Mouse (Mus musculus): Measurements from ENCODE around the gene Brinp2. TPM values are rescaled to one million over a fixed set of nuclear protein-coding genes. Genes with fewer than 3 reads are reported as not detected.

The Brinp2 gene
- polyA plus RNA-seq, 1 experiment from 2014 or later, result 0.58 TPM

DNA sequence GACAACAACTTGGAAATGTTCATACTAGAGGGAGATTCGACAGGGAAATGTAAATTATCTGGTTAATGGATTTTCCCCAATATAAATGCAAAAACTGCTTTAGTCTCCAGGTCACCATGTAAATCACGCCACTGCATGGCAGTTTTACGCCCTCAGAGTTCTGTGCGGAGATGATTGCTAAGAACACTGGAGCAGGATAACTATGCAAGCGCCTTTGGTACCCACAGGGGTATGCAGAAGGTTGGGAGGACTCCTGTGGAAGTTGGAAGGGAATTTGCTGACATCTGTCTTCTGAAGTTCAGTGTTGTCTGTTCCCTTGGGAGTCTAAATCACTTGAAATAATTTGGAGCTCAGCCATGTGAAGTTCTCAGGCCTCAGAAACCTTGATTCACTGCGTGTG, 26.2 kb upstream of the Brinp2 start:
- Histone ChIP-seq H3K9ac (replicated peaks; ENCODE audit: low read length) (no peak overlapping the region), H3K27me3 (ENCODE audit: control insufficient read depth, insufficient read depth, low read length) (no peaks in the 10 kb centered on the region), H3K27ac (replicated peaks; ENCODE audit: low read depth, low read length) (no peak overlapping the region), H3K4me2 (ENCODE audit: low read depth, low read length) (no peak overlapping the region), H3K4me1 (ENCODE audit: control insufficient read depth, insufficient read depth, low read length) (no peaks in the 10 kb centered on the region), H3K4me3 (ENCODE audit: low read depth, low read length) (no peak overlapping the region), H3K36me3 (replicated peaks; ENCODE audit: control insufficient read depth, insufficient read depth, low read depth, low read length) (no peaks in the 10 kb centered on the region), H3K9me3 (replicated peaks; ENCODE audit: control insufficient read depth, low read length) (no peaks in the 10 kb centered on the region)
- ATAC-seq (replicated peaks; ENCODE audit: insufficient number of reproducible peaks, low FRiP score, low TSS enrichment, low read depth), result no peak
- no peak for DNase-seq (ENCODE audit: low spot score)
- 88% methylated on average over 6 of the region's 6 CpGs for WGBS

- Histone ChIP-seq H3K4me2 (ENCODE audit: low read depth, low read length) (no peak overlapping the region), H3K27ac (replicated peaks; ENCODE audit: low read depth, low read length) (no peak overlapping the region), H3K9ac (replicated peaks; ENCODE audit: low read length) (no peak overlapping the region), H3K36me3 (replicated peaks; ENCODE audit: control insufficient read depth, insufficient read depth, low read depth, low read length) (no peaks in the 10 kb centered on the region), H3K9me3 (replicated peaks; ENCODE audit: control insufficient read depth, low read length) (no peaks in the 10 kb centered on the region), H3K4me1 (ENCODE audit: control insufficient read depth, insufficient read depth, low read length) (no peaks in the 10 kb centered on the region), H3K27me3 (ENCODE audit: control insufficient read depth, insufficient read depth, low read length) (no peaks in the 10 kb centered on the region), H3K4me3 (ENCODE audit: low read depth, low read length) (no peak overlapping the region)
- DNase-seq (ENCODE audit: low spot score) (peak; percentile 28), ATAC-seq (replicated peaks; ENCODE audit: insufficient number of reproducible peaks, low FRiP score, low TSS enrichment, low read depth) (no peak)
- 52% methylated on average over 1 of the region's 1 CpGs for WGBS
Measured at GRCm38 (mm10) chr1:158364461-158364860, 8.3 kb upstream of the Brinp2 start.

- Histone ChIP-seq H3K9me3 (replicated peaks; ENCODE audit: control insufficient read depth, low read length) (no peaks in the 10 kb centered on the region), H3K4me1 (ENCODE audit: control insufficient read depth, insufficient read depth, low read length) (no peaks in the 10 kb centered on the region), H3K9ac (replicated peaks; ENCODE audit: low read length) (peak overlapping the region; percentile 81), H3K36me3 (replicated peaks; ENCODE audit: control insufficient read depth, insufficient read depth, low read depth, low read length) (no peaks in the 10 kb centered on the region), H3K27ac (replicated peaks; ENCODE audit: low read depth, low read length) (no peak overlapping the region; the same call in 1 of the 2 replicates), H3K4me2 (ENCODE audit: low read depth, low read length) (peak overlapping the region; percentile 76), H3K4me3 (ENCODE audit: low read depth, low read length) (peak overlapping the region; percentile 56), H3K27me3 (ENCODE audit: control insufficient read depth, insufficient read depth, low read length) (no peaks in the 10 kb centered on the region; the same call in 1 of the 2 replicates)
- DNase-seq (ENCODE audit: low spot score) (peak; percentile 57), ATAC-seq (replicated peaks; ENCODE audit: insufficient number of reproducible peaks, low FRiP score, low TSS enrichment, low read depth) (peak; percentile 88)
- under 1% methylated on average over 36 of the region's 37 CpGs for WGBS
Measured at GRCm38 (mm10) chr1:158362292-158363101, 6.4 kb upstream of the Brinp2 start.

GRCm38 (mm10) chr1:158361964-158362291, 5.8 kb upstream of the Brinp2 start, which contains the start of gene Astn1:
TSS of gene Astn1 (plus strand) at chr1:158362273.
- DNase-seq (ENCODE audit: low spot score), result no peak
- WGBS, result 0% methylated on average over 2 of the region's 2 CpGs
- Histone ChIP-seq H3K27ac (replicated peaks; ENCODE audit: low read depth, low read length) (no peak within 1 kb of the TSS; the same call in 1 of the 2 replicates), H3K9me3 (replicated peaks; ENCODE audit: control insufficient read depth, low read length) (no peaks in the 10 kb centered on the region), H3K4me3 (ENCODE audit: low read depth, low read length) (peak within 1 kb of the TSS; percentile 56), H3K36me3 (replicated peaks; ENCODE audit: control insufficient read depth, insufficient read depth, low read depth, low read length) (no peaks in the 10 kb centered on the region), H3K9ac (replicated peaks; ENCODE audit: low read length) (peak within 1 kb of the TSS; percentile 81), H3K4me1 (ENCODE audit: control insufficient read depth, insufficient read depth, low read length) (no peaks in the 10 kb centered on the region), H3K27me3 (ENCODE audit: control insufficient read depth, insufficient read depth, low read length) (no peaks in the 10 kb centered on the region; the same call in 1 of the 2 replicates), H3K4me2 (ENCODE audit: low read depth, low read length) (peak within 1 kb of the TSS; percentile 76)
- peak; percentile 9; the same call in 1 of the 2 replicates for ATAC-seq (replicated peaks; ENCODE audit: insufficient number of reproducible peaks, low FRiP score, low TSS enrichment, low read depth)

DNA sequence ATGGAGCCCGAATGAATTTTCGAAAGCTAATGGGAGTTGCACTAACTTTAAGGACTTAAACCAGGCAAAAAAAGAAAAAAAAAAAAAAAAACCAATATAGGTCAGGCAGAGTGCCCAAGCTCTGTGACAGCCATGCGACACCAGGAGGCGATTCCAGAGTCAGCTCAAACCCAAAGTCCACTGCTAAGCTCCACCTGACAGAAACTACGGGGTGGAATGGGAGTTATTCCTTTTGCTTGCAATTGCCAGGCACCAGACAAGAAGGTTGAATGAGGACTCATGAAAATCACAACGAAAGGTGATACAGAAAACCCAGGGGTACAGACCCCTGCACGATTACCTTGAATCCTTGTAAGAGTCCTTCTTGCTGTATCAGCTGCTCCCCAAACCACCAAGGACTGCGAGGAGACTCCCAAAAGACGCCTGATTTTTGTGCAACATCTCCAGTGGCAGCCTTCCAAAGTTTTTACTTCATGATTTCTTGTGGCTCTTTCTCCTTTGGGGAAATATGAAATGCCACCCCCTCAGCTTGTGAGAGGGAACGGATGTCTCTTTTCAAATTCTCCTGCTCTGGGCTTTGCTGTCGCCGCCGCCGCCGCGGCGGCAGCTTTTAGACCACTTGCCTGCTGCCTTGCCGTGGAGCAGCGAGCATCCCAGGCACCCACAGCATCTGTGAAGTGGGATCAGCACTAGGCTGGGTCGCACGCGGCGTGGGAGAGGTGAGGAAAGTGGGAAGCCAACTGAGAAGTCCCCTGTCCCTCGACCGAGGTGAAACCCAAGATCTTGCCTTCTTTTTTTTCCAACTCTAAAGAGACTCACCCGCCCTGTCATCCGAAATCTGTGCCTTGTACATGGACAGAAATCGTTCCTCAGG, 712 bp downstream of the Brinp2 start:
- H3K27me3 ChIP-seq (ENCODE audit: control insufficient read depth, insufficient read depth, low read length), result peaks cover 13% of the 10 kb centered on the region
- no peak for ATAC-seq (replicated peaks; ENCODE audit: insufficient number of reproducible peaks, low FRiP score, low TSS enrichment, low read depth)
- H3K27ac ChIP-seq (replicated peaks; ENCODE audit: low read depth, low read length), result no peak overlapping the region

DNA sequence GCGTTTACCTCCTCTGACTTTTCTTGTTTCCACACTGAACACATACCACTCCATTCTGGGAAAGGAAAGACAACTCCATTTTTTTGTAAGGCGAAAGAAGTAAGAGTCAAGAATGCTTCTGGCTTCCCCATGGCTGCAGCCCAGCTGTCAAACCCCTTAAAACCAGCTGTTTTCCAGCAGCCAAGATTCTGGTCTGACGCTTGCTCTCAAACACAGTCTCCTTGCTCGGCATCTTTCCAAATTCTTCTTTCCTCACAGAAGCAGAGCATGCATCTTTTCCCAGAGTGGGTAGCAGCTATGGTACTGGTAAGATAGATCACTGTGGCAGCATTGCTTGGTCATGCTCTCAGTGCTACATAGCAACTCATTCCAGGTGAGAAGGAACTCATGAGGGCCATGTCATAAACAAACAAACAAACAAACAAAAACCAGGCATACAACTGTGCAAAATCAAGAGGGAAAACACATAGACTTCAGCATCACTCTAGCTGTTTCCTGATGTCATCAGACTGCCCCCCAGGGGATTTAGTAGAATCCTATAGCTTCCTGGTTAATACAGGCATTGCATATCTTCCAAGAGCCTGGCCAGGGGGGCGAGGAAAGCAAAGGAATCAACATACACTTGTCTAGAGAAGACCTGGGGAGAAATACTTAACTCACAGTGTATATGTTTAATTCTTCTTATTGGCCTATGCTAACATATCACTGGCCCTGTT, 2.3 kb downstream of the Brinp2 start:
- no peaks in the 10 kb centered on the region for H3K9me3 ChIP-seq (replicated peaks; ENCODE audit: control insufficient read depth, low read length)
- no peaks in the 10 kb centered on the region for H3K4me1 ChIP-seq (ENCODE audit: control insufficient read depth, insufficient read depth, low read length)
- H3K36me3 ChIP-seq (replicated peaks; ENCODE audit: control insufficient read depth, insufficient read depth, low read depth, low read length), result no peaks in the 10 kb centered on the region
- ATAC-seq (replicated peaks; ENCODE audit: insufficient number of reproducible peaks, low FRiP score, low TSS enrichment, low read depth) (no peak), DNase-seq (ENCODE audit: low spot score) (no peak)
- no peak overlapping the region for H3K4me3 ChIP-seq (ENCODE audit: low read depth, low read length)
- no peak overlapping the region for H3K9ac ChIP-seq (replicated peaks; ENCODE audit: low read length)
- WGBS, result 82% methylated on average over 5 of the region's 5 CpGs
- H3K4me2 ChIP-seq (ENCODE audit: low read depth, low read length), result no peak overlapping the region
- H3K27ac ChIP-seq (replicated peaks; ENCODE audit: low read depth, low read length), result no peak overlapping the region
- peaks cover 13% of the 10 kb centered on the region for H3K27me3 ChIP-seq (ENCODE audit: control insufficient read depth, insufficient read depth, low read length)

More for the DNA sequence above, 712 bp downstream of the Brinp2 start:
- no peaks in the 10 kb centered on the region for H3K9me3 ChIP-seq (replicated peaks; ENCODE audit: control insufficient read depth, low read length)
- peak overlapping the region; percentile 43 for H3K4me3 ChIP-seq (ENCODE audit: low read depth, low read length)
- DNase-seq (ENCODE audit: low spot score), result peak; percentile 26
- H3K36me3 ChIP-seq (replicated peaks; ENCODE audit: control insufficient read depth, insufficient read depth, low read depth, low read length), result no peaks in the 10 kb centered on the region
- WGBS, result 8% methylated on average over 28 of the region's 28 CpGs
- peak overlapping the region; percentile 64 for H3K4me2 ChIP-seq (ENCODE audit: low read depth, low read length)
- peak overlapping the region; percentile 2; the same call in 1 of the 2 replicates for H3K9ac ChIP-seq (replicated peaks; ENCODE audit: low read length)
- no peaks in the 10 kb centered on the region for H3K4me1 ChIP-seq (ENCODE audit: control insufficient read depth, insufficient read depth, low read length)

DNA sequence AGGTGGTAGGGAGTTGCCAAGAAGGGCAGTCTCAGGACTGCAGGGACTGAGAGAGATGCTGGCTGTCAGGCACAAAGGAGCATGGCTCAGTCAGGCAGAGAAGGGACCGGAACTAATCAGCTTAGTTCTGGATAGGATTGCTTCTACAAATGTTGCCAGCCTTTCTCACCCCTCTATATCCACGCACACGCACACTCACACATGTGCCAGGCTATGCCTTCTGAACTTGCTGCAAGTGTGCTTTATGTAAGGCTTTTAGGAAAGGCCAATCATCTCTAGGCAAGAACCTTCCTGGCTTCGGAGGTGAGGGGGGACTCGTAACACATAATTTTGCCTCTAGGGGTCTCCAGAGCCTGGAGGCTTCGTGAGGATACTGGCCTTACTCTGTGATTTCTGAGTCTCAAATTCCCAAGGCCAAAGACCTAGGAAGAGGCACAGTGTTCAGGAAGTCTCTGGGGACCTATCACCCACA, 12.8 kb downstream of the Brinp2 start:
- 37% methylated on average over 6 of the region's 6 CpGs for WGBS
- Histone ChIP-seq H3K4me3 (ENCODE audit: low read depth, low read length) (no peak overlapping the region), H3K4me1 (ENCODE audit: control insufficient read depth, insufficient read depth, low read length) (no peaks in the 10 kb centered on the region), H3K9me3 (replicated peaks; ENCODE audit: control insufficient read depth, low read length) (no peaks in the 10 kb centered on the region), H3K4me2 (ENCODE audit: low read depth, low read length) (no peak overlapping the region), H3K27me3 (ENCODE audit: control insufficient read depth, insufficient read depth, low read length) (no peaks in the 10 kb centered on the region), H3K9ac (replicated peaks; ENCODE audit: low read length) (no peak overlapping the region), H3K36me3 (replicated peaks; ENCODE audit: control insufficient read depth, insufficient read depth, low read depth, low read length) (no peaks in the 10 kb centered on the region), H3K27ac (replicated peaks; ENCODE audit: low read depth, low read length) (no peak overlapping the region)
- DNase-seq (ENCODE audit: low spot score) (peak; percentile 54), ATAC-seq (replicated peaks; ENCODE audit: insufficient number of reproducible peaks, low FRiP score, low TSS enrichment, low read depth) (0 out of 2 replicates have a peak, but pooled peaks have one; percentile 39)

All from embryonic facial prominence, embryonic 11.5 days (tissue).